Mouse (Mus musculus): Measurements from ENCODE around the gene H1fx.
A peak's percentile ranks its signal among the peaks of the same experiment; 100 is the strongest.
"Not testable (repeated sequence)": the region's sequence is repeated elsewhere in the genome, so short reads cannot be mapped to it uniquely, and the experiment has no call there.

Gene H1fx

GRCm38 (mm10) chr6:87981030-87981485 is 379 bp downstream of the H1fx start:
- no peak for DNase-seq (ENCODE audit: low read depth, low spot score)

- no peak for DNase-seq (ENCODE audit: low read depth, low spot score)
Measured at GRCm38 (mm10) chr6:87980374-87981029, 935 bp downstream of the H1fx start.

GRCm38 (mm10) chr6:87979728-87980127 is 1.7 kb downstream of the H1fx start:
- no peak for DNase-seq (ENCODE audit: low read depth, low spot score)

GRCm38 (mm10) chr6:87970041-87970440 is 11.4 kb downstream of the H1fx start:
- DNase-seq (ENCODE audit: low read depth, low spot score): peak; percentile 64

GRCm38 (mm10) chr6:87962457-87962856 is 19.0 kb downstream of the H1fx start:
- not testable (repeated sequence) for DNase-seq (ENCODE audit: low read depth, low spot score)

GRCm38 (mm10) chr6:87942179-87942578 is 39.3 kb downstream of the H1fx start:
- DNase-seq (ENCODE audit: low read depth, low spot score): no peak

GRCm38 (mm10) chr6:87938941-87939340 is 42.5 kb downstream of the H1fx start:
- no peak for DNase-seq (ENCODE audit: low read depth, low spot score)

GRCm38 (mm10) chr6:87937178-87937788 is 44.2 kb downstream of the H1fx start:
- no peak for DNase-seq (ENCODE audit: low read depth, low spot score)

- no peak for DNase-seq (ENCODE audit: low read depth, low spot score)
Measured at GRCm38 (mm10) chr6:87935037-87935436, 46.4 kb downstream of the H1fx start.
